Mouse (Mus musculus) ovary, postnatal 36 days (tissue): Measurements from ENCODE around the gene Rimklb.
"Not testable (repeated sequence)": the region's sequence is repeated elsewhere in the genome, so short reads cannot be mapped to it uniquely, and the experiment has no call there.

Experiments used
- DNase-seq: peaks from one replicate; pipeline ENCODE4 v3.0.0; 2022; ENCODE audit warnings: low spot score, mixed read lengths

Gene Rimklb

GRCm38 (mm10) chr6:122498661-122499060 is at the start of gene Rimklb:
Gene Rimklb (minus strand): TSS chr6:122498761.
- DNase-seq = no peak

GRCm38 (mm10) chr6:122545948-122546347 is 47.4 kb upstream of the Rimklb start:
- DNase-seq = no peak

GRCm38 (mm10) chr6:122545289-122545882 is 46.8 kb upstream of the Rimklb start:
- no peak for DNase-seq

GRCm38 (mm10) chr6:122544672-122545071 is 46.1 kb upstream of the Rimklb start:
- DNase-seq = no peak

DNA sequence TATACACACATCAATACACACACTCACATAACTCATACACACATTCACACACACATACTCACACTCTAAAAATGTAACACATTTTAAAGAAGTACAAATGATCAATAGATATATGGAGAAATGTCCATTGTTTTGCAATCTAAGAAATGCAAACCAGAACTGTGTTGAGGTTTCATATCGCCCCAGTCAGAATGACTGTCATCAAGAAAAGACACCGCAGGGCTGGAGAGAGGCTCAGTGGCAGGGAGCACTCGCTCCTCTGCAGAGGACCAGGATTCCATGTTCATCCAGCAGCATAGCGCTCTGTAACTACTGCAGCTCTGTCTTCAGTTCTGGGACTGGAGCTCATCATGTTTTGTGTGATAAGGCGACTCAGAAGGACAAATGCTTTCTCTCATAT is 45.0 kb upstream of the Rimklb start:
- no peak for DNase-seq

GRCm38 (mm10) chr6:122542459-122542858 is 43.9 kb upstream of the Rimklb start:
- not testable (repeated sequence) for DNase-seq

GRCm38 (mm10) chr6:122539564-122539963 is 41.0 kb upstream of the Rimklb start:
- no peak for DNase-seq

DNA sequence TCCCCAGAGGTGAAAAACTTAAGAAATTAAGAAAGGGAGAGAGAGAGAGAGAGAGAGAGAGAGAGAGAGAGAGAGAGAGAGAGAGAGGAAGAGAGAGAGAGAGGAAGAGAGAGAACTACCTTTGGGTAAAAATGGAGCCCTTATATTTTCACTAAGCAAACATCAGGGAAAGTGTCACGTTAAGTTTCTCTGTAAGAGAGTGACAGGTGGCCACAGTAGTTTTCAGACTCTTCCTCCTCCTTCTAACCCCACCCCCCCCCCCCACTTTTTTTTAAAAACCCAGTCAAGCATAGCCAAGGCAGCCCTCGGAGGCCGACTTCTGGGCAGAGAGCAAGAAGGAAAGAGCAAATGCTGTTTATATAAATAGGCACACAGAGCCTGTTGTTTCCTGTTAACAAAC is 35.5 kb upstream of the Rimklb start:
- DNase-seq = no peak

DNA sequence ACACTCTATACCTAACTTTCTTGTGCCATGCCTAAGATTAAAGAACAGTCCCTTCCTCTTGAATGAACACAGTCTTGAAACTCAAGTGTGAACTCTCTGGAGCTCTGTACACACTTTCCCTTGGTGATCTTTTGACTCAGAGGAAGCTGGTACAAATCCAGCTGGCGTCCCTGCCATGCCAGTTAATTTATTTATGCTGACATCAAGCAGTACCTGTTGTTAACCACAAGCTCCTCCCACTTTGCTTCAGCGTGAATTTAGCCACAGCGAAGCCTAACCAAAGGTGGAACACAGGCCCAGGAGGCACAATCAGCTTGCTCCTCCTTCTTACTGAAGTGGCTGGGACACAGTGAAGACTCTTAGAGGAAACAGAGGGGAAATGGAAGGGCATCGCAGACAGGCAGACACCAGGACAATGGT is 34.3 kb upstream of the Rimklb start:
- DNase-seq = no peak

GRCm38 (mm10) chr6:122531466-122532174 is 33.1 kb upstream of the Rimklb start:
- DNase-seq = no peak

DNA sequence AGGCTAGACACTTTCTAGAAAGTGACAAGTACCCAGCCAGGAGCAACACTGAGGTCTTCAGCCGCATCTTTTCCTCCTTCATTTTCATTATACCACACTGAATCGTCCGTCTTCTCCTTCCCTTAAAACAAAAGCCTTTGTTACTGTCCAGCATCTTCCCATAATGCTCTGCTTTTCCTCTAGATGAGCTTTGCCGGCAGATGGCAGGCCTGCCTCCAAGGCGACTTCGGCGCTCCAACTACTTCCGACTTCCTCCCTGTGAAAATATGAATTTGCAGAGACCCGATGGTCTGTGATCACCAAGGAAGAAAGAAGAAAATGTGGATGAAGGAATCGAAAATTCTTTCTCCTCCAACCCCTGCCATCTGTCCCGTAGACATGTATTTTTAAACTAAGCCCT is 29.6 kb upstream of the Rimklb start:
- DNase-seq = no peak

DNA sequence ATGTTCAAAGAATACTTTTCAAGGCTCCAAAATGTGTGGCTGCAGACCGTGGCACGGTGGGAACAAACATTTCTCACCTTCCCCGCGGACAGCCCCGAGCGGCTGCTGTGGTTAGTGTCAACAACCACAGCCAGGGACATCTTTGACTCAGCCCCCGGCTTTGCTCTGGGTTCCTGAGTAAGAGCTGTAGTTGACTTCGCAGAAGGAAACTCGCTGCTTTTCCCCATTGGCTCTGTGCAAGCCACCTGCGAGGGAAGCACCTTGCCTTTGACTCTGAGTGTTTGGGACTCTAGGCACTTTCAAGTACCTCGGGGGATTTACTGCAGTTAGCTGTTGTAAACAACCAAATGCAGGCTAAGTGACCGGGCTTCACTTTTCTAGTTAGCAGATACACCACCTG is 29.0 kb upstream of the Rimklb start:
- no peak for DNase-seq

DNA sequence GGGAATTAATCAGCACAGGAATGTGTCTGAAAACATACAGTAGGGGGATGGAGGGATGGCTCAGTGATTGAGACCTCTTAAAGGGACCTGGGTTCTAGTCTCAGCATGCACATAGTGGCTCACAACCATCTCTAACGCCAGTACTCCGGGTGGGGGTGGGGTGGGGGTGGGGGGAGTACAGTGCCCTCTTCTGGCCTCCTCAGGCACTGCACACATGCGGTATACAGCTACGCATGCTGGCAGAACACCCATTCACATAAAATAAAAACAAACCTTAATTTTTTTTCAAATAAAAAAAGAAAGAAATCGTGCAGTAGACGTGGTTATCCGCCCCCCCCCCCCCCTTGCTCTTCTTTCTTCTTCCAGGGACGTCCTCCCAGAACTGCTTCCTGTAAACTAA is 24.7 kb upstream of the Rimklb start:
- DNase-seq = no peak

DNA sequence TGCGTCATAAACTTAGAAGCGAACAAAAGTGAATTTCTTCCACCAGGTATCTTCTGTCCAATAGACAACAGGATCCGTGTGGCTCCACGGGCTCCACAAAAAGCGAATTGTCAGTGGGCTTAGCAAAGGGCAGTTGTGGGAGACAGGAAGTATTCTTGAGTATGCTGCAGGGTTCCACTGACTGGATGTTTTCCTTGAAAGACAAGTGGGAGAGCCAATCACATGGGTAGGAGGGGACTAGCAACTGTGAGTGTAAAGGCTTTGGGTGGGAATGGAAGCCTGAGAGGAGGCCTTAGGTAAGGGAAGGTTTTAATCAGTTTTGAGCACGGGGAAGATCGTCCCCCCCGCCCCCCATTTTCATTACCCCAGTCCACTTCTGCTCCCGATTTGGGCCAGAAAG is 24.0 kb upstream of the Rimklb start:
- no peak for DNase-seq

DNA sequence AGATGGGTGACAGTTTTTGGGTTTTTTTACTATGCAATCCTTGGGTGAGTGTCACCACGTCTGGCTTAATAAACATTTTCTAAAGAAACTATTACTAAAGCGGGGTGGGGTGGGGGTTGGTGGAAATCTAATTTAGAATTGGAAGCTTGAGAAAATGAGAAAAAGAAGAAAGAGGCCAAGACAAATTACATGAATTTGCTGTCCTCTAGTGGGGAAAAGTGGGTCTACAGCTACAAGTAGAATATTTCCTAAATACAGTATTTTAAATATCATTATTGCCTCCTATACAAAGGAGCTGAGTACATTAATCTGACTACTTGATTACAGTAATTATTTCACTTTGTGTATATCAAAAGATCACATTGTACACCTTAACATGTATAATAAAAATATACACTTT is 20.8 kb upstream of the Rimklb start:
- DNase-seq = no peak

- no peak for DNase-seq
Observed at GRCm38 (mm10) chr6:122517668-122518067, 19.1 kb upstream of the Rimklb start.

- DNase-seq = not testable (repeated sequence)
Observed at GRCm38 (mm10) chr6:122515762-122516161, 17.2 kb upstream of the Rimklb start.

- no peak for DNase-seq
Observed at GRCm38 (mm10) chr6:122514312-122514711, 15.8 kb upstream of the Rimklb start.

GRCm38 (mm10) chr6:122512914-122513878 is 14.6 kb upstream of the Rimklb start:
- no peak for DNase-seq

DNA sequence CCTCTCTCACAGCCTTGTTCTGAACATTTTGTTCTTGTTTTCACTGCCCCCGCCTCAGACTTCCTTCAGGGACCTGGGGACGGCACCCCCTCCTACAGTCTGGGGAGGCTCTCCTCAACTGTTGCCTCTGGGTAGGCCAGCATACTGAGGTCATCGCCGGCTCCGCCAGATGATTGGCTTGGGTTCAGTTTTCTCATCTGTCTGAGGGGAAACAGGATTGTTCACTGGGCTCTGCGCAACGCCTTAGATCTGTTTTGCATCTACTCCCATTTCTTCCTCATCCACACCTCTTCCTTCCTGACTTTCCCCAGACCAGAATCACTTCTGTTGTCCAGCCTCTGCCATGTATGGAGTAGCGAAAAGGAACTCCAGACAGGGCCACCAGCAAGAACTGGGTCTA is 9.9 kb upstream of the Rimklb start:
- DNase-seq = no peak

DNA sequence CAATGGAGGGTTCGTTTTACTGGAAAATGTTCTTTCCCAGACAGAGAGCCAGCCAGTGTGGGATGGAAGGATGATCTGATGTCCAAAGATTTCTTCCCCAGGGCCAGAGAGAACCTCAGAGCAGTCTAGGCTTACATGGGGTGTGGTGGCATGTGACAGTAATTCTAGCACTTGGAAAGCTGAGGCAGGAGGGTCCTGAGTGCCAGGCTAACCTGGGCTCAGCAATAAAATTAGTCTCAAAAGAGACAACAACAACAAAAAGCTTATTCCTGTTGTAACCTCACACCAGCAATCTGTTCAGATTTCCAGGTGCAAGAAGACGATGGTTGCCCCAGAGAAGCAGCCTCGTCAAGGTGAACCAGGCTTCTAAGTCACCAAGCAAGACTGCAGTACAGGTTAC is 7.0 kb upstream of the Rimklb start, which contains the start of gene Mfap5:
TSS of gene Mfap5 (plus strand) at position 301 of the 400 bp plus-strand sequence.
- DNase-seq = no peak

DNA sequence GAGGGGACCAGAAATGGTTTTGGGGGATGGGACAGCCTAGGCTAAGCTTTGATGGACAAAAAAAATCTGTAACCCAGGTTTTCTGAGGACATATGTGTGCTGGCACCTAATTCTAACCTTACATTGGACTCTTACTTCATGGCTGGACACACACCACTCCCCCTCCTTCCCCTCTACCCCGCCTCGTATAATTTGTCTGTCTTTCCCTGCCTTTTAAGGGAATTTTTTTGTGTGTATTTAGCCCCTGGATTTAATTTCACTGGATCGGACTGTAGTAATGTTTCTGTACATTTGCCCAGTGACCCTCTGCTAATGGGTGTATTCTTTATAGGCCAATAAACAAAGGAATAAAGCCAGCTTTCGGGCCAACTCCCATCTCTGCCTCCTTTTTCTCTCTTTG is 6.5 kb upstream of the Rimklb start:
- no peak for DNase-seq

DNA sequence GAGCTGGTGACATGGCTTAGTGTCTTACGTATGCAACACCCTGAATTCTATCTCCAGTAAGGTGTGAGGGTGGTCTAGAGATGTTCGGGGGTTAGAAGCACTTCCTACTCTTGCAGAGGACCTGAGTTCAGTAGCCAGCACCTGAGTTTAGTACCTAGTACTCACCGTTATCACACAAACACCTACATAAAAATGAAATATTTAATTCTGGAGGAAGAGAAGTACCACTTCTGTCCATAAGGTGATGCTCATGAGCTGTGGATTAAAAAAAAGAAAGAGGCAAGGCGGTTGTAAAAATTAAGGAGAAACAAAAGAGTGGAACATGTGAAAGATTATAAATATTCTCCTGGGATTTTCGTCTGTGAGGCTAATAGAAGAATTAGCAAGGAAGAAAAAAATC is 2.1 kb downstream of the Rimklb start:
- no peak for DNase-seq
